Mouse (Mus musculus) G1E (cell line): ENCODE measurements around the gene Adh1.

Experiments
- CTCF ChIP-seq: IDR thresholded peaks from 2 replicates; pipeline ENCODE4 v1.5.1; 2012; ENCODE audit warnings: low read depth, low read length, inconsistent platforms, mixed read lengths
- GATA1 ChIP-seq: IDR thresholded peaks from 2 replicates; pipeline ENCODE4 v1.6.1; 2012; ENCODE audit warnings: borderline replicate concordance, low read length, inconsistent platforms, mixed read lengths
- GATA2 ChIP-seq: IDR thresholded peaks from 2 replicates; pipeline ENCODE4 v1.6.1; 2012; ENCODE audit warnings: low read depth, low read length, inconsistent platforms, borderline replicate concordance
- POLR2AphosphoS5 ChIP-seq: IDR thresholded peaks from 2 replicates; pipeline ENCODE4 v1.6.1; 2012; ENCODE audit warnings: low read depth, low read length, inconsistent platforms; ENCODE audit not compliant: insufficient replicate concordance
- TAL1 ChIP-seq: conservative IDR thresholded peaks from 2 replicates; pipeline ENCODE4 v1.6.1; 2012; ENCODE audit warnings: low read depth, low read length, inconsistent platforms, mixed read lengths

- TF ChIP-seq CTCF (no peak), GATA1 (no peak), TAL1 (no peak), GATA2 (no peak), POLR2AphosphoS5 (no peak)
Observed at GRCm38 (mm10) chr3:138230266-138230665, 30.5 kb upstream of the Adh1 start.
